Mouse (Mus musculus): ENCODE results near the gene Vtcn1. TPM values are rescaled to one million over a fixed set of nuclear protein-coding genes. Genes with fewer than 3 reads are reported as not detected.

Gene Vtcn1
- polyA plus RNA-seq, 1 experiment from 2014 or later: 0.08 TPM

- H3K27me3 ChIP-seq (replicated peaks; ENCODE audit: control insufficient read depth, insufficient read depth, low read length): no peaks in the 10 kb centered on the region
- no peaks in the 10 kb centered on the region for H3K9me3 ChIP-seq (ENCODE audit: control insufficient read depth)
- H3K4me3 ChIP-seq (ENCODE audit: low read depth, low read length): no peak overlapping the region
- 89% methylated on average over 4 of the region's 4 CpGs for WGBS
- no peak overlapping the region for H3K27ac ChIP-seq (ENCODE audit: low read depth, low read length)
- no peak overlapping the region for H3K4me2 ChIP-seq (replicated peaks; ENCODE audit: low read depth)
- H3K4me1 ChIP-seq (replicated peaks; ENCODE audit: control insufficient read depth, insufficient read depth, low read length): no peaks in the 10 kb centered on the region
- H3K9ac ChIP-seq (ENCODE audit: low read depth, low read length): no peak overlapping the region
- no peaks in the 10 kb centered on the region for H3K36me3 ChIP-seq (ENCODE audit: control insufficient read depth, insufficient read depth)
- TF ChIP-seq CTCF (IDR thresholded peaks at IDR 0.05; ENCODE audit: low read depth): no peak
- no peak for ATAC-seq
Observed at GRCm38 (mm10) chr3:100796571-100796970, 28.7 kb upstream of the Vtcn1 start.

- Histone ChIP-seq H3K27ac (ENCODE audit: low read depth, low read length) (no peak overlapping the region), H3K4me2 (replicated peaks; ENCODE audit: low read depth) (no peak overlapping the region), H3K36me3 (ENCODE audit: control insufficient read depth, insufficient read depth) (no peaks in the 10 kb centered on the region), H3K9ac (ENCODE audit: low read depth, low read length) (no peak overlapping the region), H3K4me3 (ENCODE audit: low read depth, low read length) (no peak overlapping the region), H3K4me1 (replicated peaks; ENCODE audit: control insufficient read depth, insufficient read depth, low read length) (no peaks in the 10 kb centered on the region), H3K27me3 (replicated peaks; ENCODE audit: control insufficient read depth, insufficient read depth, low read length) (no peaks in the 10 kb centered on the region), H3K9me3 (ENCODE audit: control insufficient read depth) (no peaks in the 10 kb centered on the region)
- WGBS: 78% methylated on average over 6 of the region's 6 CpGs
- ATAC-seq: no peak
- no peak for TF ChIP-seq CTCF (IDR thresholded peaks at IDR 0.05; ENCODE audit: low read depth)
Observed at GRCm38 (mm10) chr3:100797166-100798145, 27.8 kb upstream of the Vtcn1 start.

GRCm38 (mm10) chr3:100798872-100799422 is 26.3 kb upstream of the Vtcn1 start:
- 91% methylated on average over 3 of the region's 3 CpGs for WGBS
- no peaks in the 10 kb centered on the region for H3K4me1 ChIP-seq (replicated peaks; ENCODE audit: control insufficient read depth, insufficient read depth, low read length)
- ATAC-seq: no peak
- no peak overlapping the region for H3K4me2 ChIP-seq (replicated peaks; ENCODE audit: low read depth)
- no peak overlapping the region for H3K9ac ChIP-seq (ENCODE audit: low read depth, low read length)
- H3K4me3 ChIP-seq (ENCODE audit: low read depth, low read length): no peak overlapping the region
- no peaks in the 10 kb centered on the region for H3K27me3 ChIP-seq (replicated peaks; ENCODE audit: control insufficient read depth, insufficient read depth, low read length)
- H3K9me3 ChIP-seq (ENCODE audit: control insufficient read depth): no peaks in the 10 kb centered on the region
- no peak overlapping the region for H3K27ac ChIP-seq (ENCODE audit: low read depth, low read length)
- H3K36me3 ChIP-seq (ENCODE audit: control insufficient read depth, insufficient read depth): no peaks in the 10 kb centered on the region
- TF ChIP-seq CTCF (IDR thresholded peaks at IDR 0.05; ENCODE audit: low read depth): no peak

GRCm38 (mm10) chr3:100804975-100805374 is 20.3 kb upstream of the Vtcn1 start:
- no peak overlapping the region for H3K4me3 ChIP-seq (ENCODE audit: low read depth, low read length)
- 68% methylated on average over 1 of the region's 1 CpGs for WGBS
- 0 out of 2 replicates have a peak overlapping the region, but pooled peaks have one; percentile 0 for H3K4me2 ChIP-seq (replicated peaks; ENCODE audit: low read depth)

GRCm38 (mm10) chr3:100805925-100806324 is 19.3 kb upstream of the Vtcn1 start:
- Histone ChIP-seq H3K4me2 (replicated peaks; ENCODE audit: low read depth) (no peak overlapping the region), H3K4me3 (ENCODE audit: low read depth, low read length) (no peak overlapping the region), H3K9ac (ENCODE audit: low read depth, low read length) (no peak overlapping the region), H3K9me3 (ENCODE audit: control insufficient read depth) (no peaks in the 10 kb centered on the region), H3K27me3 (replicated peaks; ENCODE audit: control insufficient read depth, insufficient read depth, low read length) (no peaks in the 10 kb centered on the region), H3K4me1 (replicated peaks; ENCODE audit: control insufficient read depth, insufficient read depth, low read length) (no peaks in the 10 kb centered on the region), H3K36me3 (ENCODE audit: control insufficient read depth, insufficient read depth) (no peaks in the 10 kb centered on the region), H3K27ac (ENCODE audit: low read depth, low read length) (no peak overlapping the region)
- TF ChIP-seq CTCF (IDR thresholded peaks at IDR 0.05; ENCODE audit: low read depth): no peak
- ATAC-seq: no peak
- WGBS: 62% methylated on average over 6 of the region's 6 CpGs

More at GRCm38 (mm10) chr3:100804975-100805374, 20.3 kb upstream of the Vtcn1 start:
- Histone ChIP-seq H3K9ac (ENCODE audit: low read depth, low read length) (no peak overlapping the region), H3K36me3 (ENCODE audit: control insufficient read depth, insufficient read depth) (no peaks in the 10 kb centered on the region), H3K4me1 (replicated peaks; ENCODE audit: control insufficient read depth, insufficient read depth, low read length) (no peaks in the 10 kb centered on the region), H3K9me3 (ENCODE audit: control insufficient read depth) (no peaks in the 10 kb centered on the region), H3K27ac (ENCODE audit: low read depth, low read length) (no peak overlapping the region), H3K27me3 (replicated peaks; ENCODE audit: control insufficient read depth, insufficient read depth, low read length) (no peaks in the 10 kb centered on the region)
- ATAC-seq: no peak
- TF ChIP-seq CTCF (IDR thresholded peaks at IDR 0.05; ENCODE audit: low read depth): no peak

GRCm38 (mm10) chr3:100810461-100810860 is 14.8 kb upstream of the Vtcn1 start:
- Histone ChIP-seq H3K27me3 (replicated peaks; ENCODE audit: control insufficient read depth, insufficient read depth, low read length) (no peaks in the 10 kb centered on the region), H3K9ac (ENCODE audit: low read depth, low read length) (no peak overlapping the region), H3K4me2 (replicated peaks; ENCODE audit: low read depth) (no peak overlapping the region), H3K27ac (ENCODE audit: low read depth, low read length) (no peak overlapping the region), H3K36me3 (ENCODE audit: control insufficient read depth, insufficient read depth) (no peaks in the 10 kb centered on the region), H3K4me1 (replicated peaks; ENCODE audit: control insufficient read depth, insufficient read depth, low read length) (no peaks in the 10 kb centered on the region), H3K9me3 (ENCODE audit: control insufficient read depth) (no peaks in the 10 kb centered on the region), H3K4me3 (ENCODE audit: low read depth, low read length) (no peak overlapping the region)
- WGBS: 31% methylated on average over 2 of the region's 2 CpGs
- peak; percentile 36; the same call in 1 of the 2 replicates for ATAC-seq
- no peak for TF ChIP-seq CTCF (IDR thresholded peaks at IDR 0.05; ENCODE audit: low read depth)
